Mouse (Mus musculus): ENCODE results near the gene Ube2d2b. TPM values are rescaled to one million over a fixed set of nuclear protein-coding genes. Genes with fewer than 3 reads are reported as not detected.

Ube2d2b gene
- polyA plus RNA-seq, 1 experiment from 2014 or later, result not detected

GRCm38 (mm10) chr5:107880710-107881109 lies 50.8 kb downstream of the Ube2d2b start:
- Histone ChIP-seq H3K27ac (ENCODE audit: low read depth, low read length) (no peak overlapping the region), H3K27me3 (ENCODE audit: control insufficient read depth, insufficient read depth, low read length) (no peaks in the 10 kb centered on the region), H3K4me1 (ENCODE audit: control insufficient read depth, insufficient read depth, low read length) (no peaks in the 10 kb centered on the region), H3K4me3 (ENCODE audit: low read depth, low read length) (no peak overlapping the region), H3K4me2 (no peak overlapping the region), H3K36me3 (ENCODE audit: control insufficient read depth, insufficient read depth, low read length) (no peaks in the 10 kb centered on the region), H3K9me3 (ENCODE audit: control insufficient read depth, low read length) (no peaks in the 10 kb centered on the region), H3K9ac (ENCODE audit: low read length) (no peak overlapping the region)
- ATAC-seq (ENCODE audit: low FRiP score) (no peak), DNase-seq (ENCODE audit: low spot score, missing footprints) (no peak)
- 82% methylated on average over 5 of the region's 5 CpGs for WGBS

Other genes with a start within 250 kb of the Ube2d2b start
- gene Rpap2, start 232.7 kb upstream of the Ube2d2b start, polyA plus RNA-seq (2014; fragmentation: Nextera tagmentation; extraction: Ambion mirVana), result 22.9 and 23.1 TPM in 2 replicates
- 31.5 and 39.5 TPM in 2 replicates for gene Glmn, start 232.2 kb upstream of the Ube2d2b start, polyA plus RNA-seq (2014; fragmentation: Nextera tagmentation; extraction: Ambion mirVana)
- not detected in 2 replicates for gene Gfi1, start 104.1 kb upstream of the Ube2d2b start, polyA plus RNA-seq (2014; fragmentation: Nextera tagmentation; extraction: Ambion mirVana)
- 41.3 and 44.2 TPM in 2 replicates for gene Evi5, start 45.0 kb downstream of the Ube2d2b start, polyA plus RNA-seq (2014; fragmentation: Nextera tagmentation; extraction: Ambion mirVana)
- 74.7 and 77.4 TPM in 2 replicates for gene Rpl5, start 70.4 kb downstream of the Ube2d2b start, polyA plus RNA-seq (2014; fragmentation: Nextera tagmentation; extraction: Ambion mirVana)
- gene Fam69a, start 157.0 kb downstream of the Ube2d2b start, polyA plus RNA-seq (2014; fragmentation: Nextera tagmentation; extraction: Ambion mirVana), result 22.9 and 25.1 TPM in 2 replicates
- gene Mtf2, start 235.6 kb downstream of the Ube2d2b start, polyA plus RNA-seq (2014; fragmentation: Nextera tagmentation; extraction: Ambion mirVana), result 124 and 139 TPM in 2 replicates